Mouse (Mus musculus): ENCODE data around the gene Grid1. TPM values are rescaled to one million over a fixed set of nuclear protein-coding genes. Genes with fewer than 3 reads are reported as not detected.

The Grid1 gene
- polyA plus RNA-seq, 1 experiment from 2014 or later = 0.92 TPM

- Histone ChIP-seq H3K36me3 (ENCODE audit: control insufficient read depth, insufficient read depth, low read length) (no peaks in the 10 kb centered on the region), H3K4me2 (ENCODE audit: low read depth, low read length) (no peak overlapping the region), H3K9me3 (replicated peaks; ENCODE audit: control insufficient read depth, low read length) (no peaks in the 10 kb centered on the region), H3K4me3 (replicated peaks; ENCODE audit: low read length) (no peak overlapping the region), H3K27ac (ENCODE audit: low read length) (no peak overlapping the region), H3K27me3 (ENCODE audit: control insufficient read depth, insufficient read depth, low read length) (no peaks in the 10 kb centered on the region), H3K9ac (ENCODE audit: low read length) (no peak overlapping the region), H3K4me1 (ENCODE audit: control insufficient read depth, insufficient read depth, low read length) (no peaks in the 10 kb centered on the region)
- no peak for ATAC-seq (ENCODE audit: insufficient read depth, low FRiP score)
- 84% methylated on average over 10 of the region's 10 CpGs for WGBS
Measured at GRCm38 (mm10) chr14:35044918-35045698, 225.2 kb downstream of the Grid1 start.

GRCm38 (mm10) chr14:35049231-35049630, 229.3 kb downstream of the Grid1 start:
- 63% methylated on average over 8 of the region's 8 CpGs for WGBS
- H3K4me3 ChIP-seq (replicated peaks; ENCODE audit: low read length) = no peak overlapping the region
- no peak overlapping the region for H3K9ac ChIP-seq (ENCODE audit: low read length)
- no peaks in the 10 kb centered on the region for H3K36me3 ChIP-seq (ENCODE audit: control insufficient read depth, insufficient read depth, low read length)
- H3K27ac ChIP-seq (ENCODE audit: low read length) = no peak overlapping the region
- H3K4me1 ChIP-seq (ENCODE audit: control insufficient read depth, insufficient read depth, low read length) = no peaks in the 10 kb centered on the region
- H3K9me3 ChIP-seq (replicated peaks; ENCODE audit: control insufficient read depth, low read length) = no peaks in the 10 kb centered on the region
- ATAC-seq (ENCODE audit: insufficient read depth, low FRiP score) = no peak
- no peaks in the 10 kb centered on the region for H3K27me3 ChIP-seq (ENCODE audit: control insufficient read depth, insufficient read depth, low read length)
- no peak overlapping the region for H3K4me2 ChIP-seq (ENCODE audit: low read depth, low read length)

GRCm38 (mm10) chr14:35054139-35054538, 234.2 kb downstream of the Grid1 start:
- Histone ChIP-seq H3K27ac (ENCODE audit: low read length) (no peak overlapping the region), H3K4me1 (ENCODE audit: control insufficient read depth, insufficient read depth, low read length) (no peaks in the 10 kb centered on the region), H3K36me3 (ENCODE audit: control insufficient read depth, insufficient read depth, low read length) (no peaks in the 10 kb centered on the region), H3K9ac (ENCODE audit: low read length) (no peak overlapping the region), H3K4me2 (ENCODE audit: low read depth, low read length) (no peak overlapping the region), H3K9me3 (replicated peaks; ENCODE audit: control insufficient read depth, low read length) (no peaks in the 10 kb centered on the region), H3K4me3 (replicated peaks; ENCODE audit: low read length) (no peak overlapping the region), H3K27me3 (ENCODE audit: control insufficient read depth, insufficient read depth, low read length) (no peaks in the 10 kb centered on the region)
- WGBS = 29% methylated on average over 3 of the region's 3 CpGs
- ATAC-seq (ENCODE audit: insufficient read depth, low FRiP score) = no peak

- Histone ChIP-seq H3K36me3 (ENCODE audit: control insufficient read depth, insufficient read depth, low read length) (no peaks in the 10 kb centered on the region), H3K4me2 (ENCODE audit: low read depth, low read length) (no peak overlapping the region), H3K9ac (ENCODE audit: low read length) (no peak overlapping the region), H3K4me3 (replicated peaks; ENCODE audit: low read length) (no peak overlapping the region), H3K9me3 (replicated peaks; ENCODE audit: control insufficient read depth, low read length) (no peaks in the 10 kb centered on the region), H3K27me3 (ENCODE audit: control insufficient read depth, insufficient read depth, low read length) (no peaks in the 10 kb centered on the region), H3K27ac (ENCODE audit: low read length) (no peak overlapping the region), H3K4me1 (ENCODE audit: control insufficient read depth, insufficient read depth, low read length) (no peaks in the 10 kb centered on the region)
- ATAC-seq (ENCODE audit: insufficient read depth, low FRiP score) = peak; percentile 25; the same call in 1 of the 2 replicates
- 59% methylated on average over 6 of the region's 6 CpGs for WGBS
Measured at GRCm38 (mm10) chr14:35074636-35075035, 254.7 kb downstream of the Grid1 start.

- Histone ChIP-seq H3K4me1 (ENCODE audit: control insufficient read depth, insufficient read depth, low read length) (no peaks in the 10 kb centered on the region), H3K9me3 (replicated peaks; ENCODE audit: control insufficient read depth, low read length) (no peaks in the 10 kb centered on the region), H3K4me2 (ENCODE audit: low read depth, low read length) (no peak overlapping the region), H3K4me3 (replicated peaks; ENCODE audit: low read length) (no peak overlapping the region), H3K27ac (ENCODE audit: low read length) (no peak overlapping the region), H3K9ac (ENCODE audit: low read length) (no peak overlapping the region), H3K36me3 (ENCODE audit: control insufficient read depth, insufficient read depth, low read length) (no peaks in the 10 kb centered on the region), H3K27me3 (ENCODE audit: control insufficient read depth, insufficient read depth, low read length) (no peaks in the 10 kb centered on the region)
- no peak for ATAC-seq (ENCODE audit: insufficient read depth, low FRiP score)
- WGBS = 88% methylated on average over 1 of the region's 1 CpGs
Measured at GRCm38 (mm10) chr14:35079954-35080353, 260.0 kb downstream of the Grid1 start.

GRCm38 (mm10) chr14:35092646-35093045, 272.7 kb downstream of the Grid1 start:
- Histone ChIP-seq H3K36me3 (ENCODE audit: control insufficient read depth, insufficient read depth, low read length) (no peaks in the 10 kb centered on the region), H3K4me2 (ENCODE audit: low read depth, low read length) (no peak overlapping the region), H3K9me3 (replicated peaks; ENCODE audit: control insufficient read depth, low read length) (no peaks in the 10 kb centered on the region), H3K4me3 (replicated peaks; ENCODE audit: low read length) (no peak overlapping the region), H3K4me1 (ENCODE audit: control insufficient read depth, insufficient read depth, low read length) (peaks cover 7% of the 10 kb centered on the region), H3K27ac (ENCODE audit: low read length) (no peak overlapping the region), H3K27me3 (ENCODE audit: control insufficient read depth, insufficient read depth, low read length) (no peaks in the 10 kb centered on the region), H3K9ac (ENCODE audit: low read length) (no peak overlapping the region)
- no peak for ATAC-seq (ENCODE audit: insufficient read depth, low FRiP score)
- WGBS = 91% methylated on average over 4 of the region's 4 CpGs

GRCm38 (mm10) chr14:35093561-35094186, 273.8 kb downstream of the Grid1 start:
- Histone ChIP-seq H3K9ac (ENCODE audit: low read length) (no peak overlapping the region), H3K27me3 (ENCODE audit: control insufficient read depth, insufficient read depth, low read length) (no peaks in the 10 kb centered on the region), H3K36me3 (ENCODE audit: control insufficient read depth, insufficient read depth, low read length) (no peaks in the 10 kb centered on the region), H3K9me3 (replicated peaks; ENCODE audit: control insufficient read depth, low read length) (no peaks in the 10 kb centered on the region), H3K4me2 (ENCODE audit: low read depth, low read length) (no peak overlapping the region), H3K4me1 (ENCODE audit: control insufficient read depth, insufficient read depth, low read length) (peaks cover 7% of the 10 kb centered on the region), H3K4me3 (replicated peaks; ENCODE audit: low read length) (no peak overlapping the region), H3K27ac (ENCODE audit: low read length) (no peak overlapping the region)
- no peak for ATAC-seq (ENCODE audit: insufficient read depth, low FRiP score)
- WGBS = 70% methylated on average over 6 of the region's 6 CpGs

- H3K27me3 ChIP-seq (ENCODE audit: control insufficient read depth, insufficient read depth, low read length) = no peaks in the 10 kb centered on the region
- H3K4me2 ChIP-seq (ENCODE audit: low read depth, low read length) = no peak overlapping the region
- ATAC-seq (ENCODE audit: insufficient read depth, low FRiP score) = no peak
- WGBS = 34% methylated on average over 9 of the region's 9 CpGs
- H3K4me1 ChIP-seq (ENCODE audit: control insufficient read depth, insufficient read depth, low read length) = peaks cover 7% of the 10 kb centered on the region
- H3K4me3 ChIP-seq (replicated peaks; ENCODE audit: low read length) = no peak overlapping the region
- no peaks in the 10 kb centered on the region for H3K36me3 ChIP-seq (ENCODE audit: control insufficient read depth, insufficient read depth, low read length)
- no peak overlapping the region for H3K9ac ChIP-seq (ENCODE audit: low read length)
- no peak overlapping the region for H3K27ac ChIP-seq (ENCODE audit: low read length)
- H3K9me3 ChIP-seq (replicated peaks; ENCODE audit: control insufficient read depth, low read length) = no peaks in the 10 kb centered on the region
Measured at GRCm38 (mm10) chr14:35095506-35096059, 275.7 kb downstream of the Grid1 start.

- no peaks in the 10 kb centered on the region for H3K27me3 ChIP-seq (ENCODE audit: control insufficient read depth, insufficient read depth, low read length)
- no peak overlapping the region for H3K9ac ChIP-seq (ENCODE audit: low read length)
- no peak overlapping the region for H3K4me3 ChIP-seq (replicated peaks; ENCODE audit: low read length)
- H3K4me1 ChIP-seq (ENCODE audit: control insufficient read depth, insufficient read depth, low read length) = peaks cover 7% of the 10 kb centered on the region
- 22% methylated on average over 4 of the region's 4 CpGs for WGBS
- H3K36me3 ChIP-seq (ENCODE audit: control insufficient read depth, insufficient read depth, low read length) = no peaks in the 10 kb centered on the region
- no peak overlapping the region for H3K4me2 ChIP-seq (ENCODE audit: low read depth, low read length)
- no peaks in the 10 kb centered on the region for H3K9me3 ChIP-seq (replicated peaks; ENCODE audit: control insufficient read depth, low read length)
- ATAC-seq (ENCODE audit: insufficient read depth, low FRiP score) = peak; percentile 38; the same call in 1 of the 2 replicates
- H3K27ac ChIP-seq (ENCODE audit: low read length) = no peak overlapping the region
Measured at GRCm38 (mm10) chr14:35096085-35096484, 276.2 kb downstream of the Grid1 start.

Measured in stomach, embryonic 16.5 days (tissue).